Mouse (Mus musculus): ENCODE measurements at regions not wholly inside any gene's neighbourhood (a gene's known extent, or its start where the extent isn't known, plus 50 kb on each side); places are given as distances from the start of the nearest gene placed in this dataset.

DNA sequence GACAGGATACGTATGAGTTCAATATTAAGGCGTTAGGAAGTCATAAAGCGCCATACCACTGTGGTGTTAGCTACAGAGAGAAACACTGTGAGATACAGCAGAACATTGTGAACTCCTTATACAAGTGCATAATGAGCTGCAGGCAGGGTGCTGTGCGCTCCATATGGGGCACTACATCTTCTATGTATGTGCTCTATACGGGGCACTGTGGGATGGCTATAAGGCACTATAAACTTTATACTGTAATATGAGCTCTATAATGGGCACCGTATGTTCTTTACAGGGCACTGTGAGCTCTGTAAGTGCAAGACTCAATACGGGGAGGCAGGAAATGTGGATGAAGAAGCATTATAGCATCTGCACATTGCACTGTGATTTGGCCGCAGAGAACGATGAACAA lies 183.2 kb upstream of the Krr1 start:
- Histone ChIP-seq H3K9me3 (ENCODE audit: control insufficient read depth, low read length) (no peaks in the 10 kb centered on the region), H3K36me3 (ENCODE audit: control insufficient read depth) (no peaks in the 10 kb centered on the region), H3K4me3 (replicated peaks) (no peak overlapping the region), H3K27me3 (ENCODE audit: control insufficient read depth) (no peaks in the 10 kb centered on the region), H3K4me1 (ENCODE audit: control insufficient read depth) (no peaks in the 10 kb centered on the region)
- TF ChIP-seq TAL1 (IDR thresholded peaks at IDR 0.05; ENCODE audit: low read length) (no peak), GATA1 (IDR thresholded peaks at IDR 0.05; ENCODE audit: low read length) (no peak)

DNA sequence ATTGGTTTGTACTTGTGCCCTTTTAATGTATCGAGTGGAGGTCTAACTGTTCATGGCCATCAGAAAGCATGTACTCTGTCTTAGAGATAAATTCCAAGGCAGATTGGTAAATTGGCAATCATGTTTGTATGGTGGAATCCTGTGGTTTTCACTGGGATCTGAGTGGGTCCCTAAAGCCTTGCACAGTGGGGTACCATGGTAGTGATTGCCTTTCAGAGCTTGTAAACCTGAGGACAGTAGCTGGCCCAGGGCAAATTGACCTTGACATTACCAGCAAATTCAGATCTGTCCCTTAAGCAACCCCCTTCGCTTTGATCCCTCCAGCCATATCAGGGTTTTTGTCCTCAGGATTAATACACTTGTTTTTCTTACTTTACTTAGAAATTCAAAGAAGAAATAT lies 181.6 kb upstream of the Krr1 start:
- Histone ChIP-seq H3K4me1 (ENCODE audit: control insufficient read depth) (no peaks in the 10 kb centered on the region), H3K36me3 (ENCODE audit: control insufficient read depth) (no peaks in the 10 kb centered on the region), H3K4me3 (replicated peaks) (no peak overlapping the region), H3K9me3 (ENCODE audit: control insufficient read depth, low read length) (no peaks in the 10 kb centered on the region), H3K27me3 (ENCODE audit: control insufficient read depth) (no peaks in the 10 kb centered on the region)
- TF ChIP-seq GATA1 (IDR thresholded peaks at IDR 0.05; ENCODE audit: low read length) (no peak), TAL1 (IDR thresholded peaks at IDR 0.05; ENCODE audit: low read length) (no peak)

DNA sequence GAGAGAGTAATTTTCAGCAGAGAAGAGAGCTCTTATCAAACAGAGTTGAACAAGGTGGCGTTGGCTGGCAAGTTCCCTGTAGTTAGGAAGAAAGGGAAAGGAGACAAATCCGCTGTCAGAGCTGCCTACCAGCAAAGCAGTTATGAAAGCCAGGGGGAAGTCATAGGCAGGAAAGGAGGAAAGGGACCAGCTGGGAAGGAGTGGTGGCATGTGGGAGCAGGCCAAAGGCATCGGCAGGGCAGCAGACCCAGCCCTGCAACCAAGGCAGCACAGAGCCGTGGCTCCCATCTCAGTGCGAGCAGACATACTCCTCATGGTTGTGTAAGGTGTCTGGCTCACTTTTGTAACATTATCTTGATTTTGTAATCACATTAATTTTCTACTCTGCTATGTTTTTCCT lies 177.4 kb upstream of the Krr1 start:
- Histone ChIP-seq H3K4me3 (replicated peaks) (no peak overlapping the region), H3K27me3 (ENCODE audit: control insufficient read depth) (no peaks in the 10 kb centered on the region), H3K4me1 (ENCODE audit: control insufficient read depth) (no peaks in the 10 kb centered on the region), H3K9me3 (ENCODE audit: control insufficient read depth, low read length) (no peaks in the 10 kb centered on the region), H3K36me3 (ENCODE audit: control insufficient read depth) (no peaks in the 10 kb centered on the region)
- no peak for TF ChIP-seq GATA1 (IDR thresholded peaks at IDR 0.05; ENCODE audit: low read length)
- no peak for TF ChIP-seq TAL1 (IDR thresholded peaks at IDR 0.05; ENCODE audit: low read length)

DNA sequence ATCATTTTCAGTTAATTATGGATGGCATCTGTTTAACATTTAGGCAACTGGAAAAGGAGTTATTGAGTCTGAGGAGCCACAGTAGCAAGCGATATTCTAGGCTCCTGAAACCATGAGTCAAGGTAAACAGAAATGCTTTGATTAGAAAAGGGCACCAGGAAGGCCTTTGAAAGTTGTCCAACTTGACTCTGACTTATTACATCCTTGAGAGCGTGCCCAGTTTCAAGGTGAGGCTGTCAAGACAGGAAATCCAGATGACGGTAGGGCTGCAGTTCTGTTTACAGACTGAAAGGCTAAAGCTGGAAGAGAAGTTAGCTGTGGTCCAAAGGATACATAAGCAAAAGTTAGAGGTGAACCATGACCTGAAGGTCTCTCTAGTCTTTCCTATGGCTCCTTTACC lies 176.7 kb upstream of the Krr1 start:
- Histone ChIP-seq H3K9me3 (ENCODE audit: control insufficient read depth, low read length) (no peaks in the 10 kb centered on the region), H3K36me3 (ENCODE audit: control insufficient read depth) (no peaks in the 10 kb centered on the region), H3K4me3 (replicated peaks) (no peak overlapping the region), H3K4me1 (ENCODE audit: control insufficient read depth) (no peaks in the 10 kb centered on the region), H3K27me3 (ENCODE audit: control insufficient read depth) (no peaks in the 10 kb centered on the region)
- TF ChIP-seq GATA1 (IDR thresholded peaks at IDR 0.05; ENCODE audit: low read length) (no peak), TAL1 (IDR thresholded peaks at IDR 0.05; ENCODE audit: low read length) (no peak)

DNA sequence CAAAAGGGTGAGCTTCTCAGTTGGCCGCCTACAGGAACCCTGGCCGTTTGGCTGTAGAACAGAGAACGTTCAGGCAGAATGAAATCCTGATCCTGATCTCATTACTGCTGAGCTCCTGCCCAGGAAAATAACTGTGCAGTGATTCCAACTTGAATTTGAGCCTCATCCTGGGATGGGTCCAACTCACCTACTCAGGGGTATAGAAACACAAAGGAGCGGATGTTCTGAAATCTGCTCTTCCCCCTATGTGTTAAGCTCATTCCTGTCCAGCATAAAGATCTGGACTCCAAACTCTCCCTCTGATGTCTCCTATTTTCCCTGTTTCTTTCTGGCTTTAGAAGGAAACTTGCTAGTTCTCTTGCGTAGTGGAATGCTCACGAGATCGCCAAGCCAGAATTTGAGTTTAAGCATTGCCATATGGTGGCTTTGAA lies 173.6 kb upstream of the Krr1 start:
- H3K4me1 ChIP-seq (ENCODE audit: control insufficient read depth), result no peaks in the 10 kb centered on the region
- H3K4me3 ChIP-seq (replicated peaks), result no peak overlapping the region
- TF ChIP-seq GATA1 (IDR thresholded peaks at IDR 0.05; ENCODE audit: low read length), result no peak
- TF ChIP-seq TAL1 (IDR thresholded peaks at IDR 0.05; ENCODE audit: low read length), result no peak
- no peaks in the 10 kb centered on the region for H3K27me3 ChIP-seq (ENCODE audit: control insufficient read depth)
- H3K36me3 ChIP-seq (ENCODE audit: control insufficient read depth), result no peaks in the 10 kb centered on the region
- no peaks in the 10 kb centered on the region for H3K9me3 ChIP-seq (ENCODE audit: control insufficient read depth, low read length)

DNA sequence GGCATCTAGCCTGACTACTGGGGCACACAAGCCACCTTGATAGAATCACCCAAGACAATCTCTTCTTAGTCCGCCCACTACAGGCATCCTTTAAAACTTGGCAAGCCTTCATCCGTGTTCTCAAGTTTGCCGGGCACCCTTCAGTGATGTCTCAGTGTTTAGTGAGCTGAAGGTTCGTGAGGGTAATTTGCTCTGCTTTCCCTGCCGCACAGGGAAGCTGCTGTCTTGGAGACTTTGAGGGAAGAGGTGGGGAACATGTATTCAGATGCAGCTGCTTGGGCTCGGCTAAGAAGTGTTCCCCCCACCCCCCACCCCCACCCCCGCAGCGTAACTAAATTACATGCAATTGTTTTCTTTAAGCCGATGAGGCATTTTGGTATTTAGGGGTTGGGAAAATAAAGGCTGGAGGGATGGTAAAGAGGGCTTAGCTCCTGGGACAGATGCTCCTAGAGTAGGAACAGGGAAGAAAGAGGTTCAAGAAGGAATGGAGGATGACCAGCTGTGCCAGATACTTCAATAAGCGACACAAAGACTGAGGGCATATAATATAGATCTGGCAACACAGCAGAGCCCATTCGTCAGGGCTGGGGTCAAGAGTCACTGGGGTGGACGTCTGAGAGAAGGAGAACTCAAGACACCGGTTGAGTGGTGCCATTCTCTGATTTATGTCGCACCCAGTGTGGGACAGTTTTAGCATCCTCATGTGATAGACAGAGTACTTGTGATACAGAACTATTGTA lies 172.4 kb upstream of the Krr1 start:
- Histone ChIP-seq H3K4me3 (replicated peaks) (no peak overlapping the region), H3K27me3 (ENCODE audit: control insufficient read depth) (no peaks in the 10 kb centered on the region), H3K36me3 (ENCODE audit: control insufficient read depth) (no peaks in the 10 kb centered on the region), H3K4me1 (ENCODE audit: control insufficient read depth) (no peaks in the 10 kb centered on the region), H3K9me3 (ENCODE audit: control insufficient read depth, low read length) (no peaks in the 10 kb centered on the region)
- TF ChIP-seq TAL1 (IDR thresholded peaks at IDR 0.05; ENCODE audit: low read length) (no peak), GATA1 (IDR thresholded peaks at IDR 0.05; ENCODE audit: low read length) (no peak)

DNA sequence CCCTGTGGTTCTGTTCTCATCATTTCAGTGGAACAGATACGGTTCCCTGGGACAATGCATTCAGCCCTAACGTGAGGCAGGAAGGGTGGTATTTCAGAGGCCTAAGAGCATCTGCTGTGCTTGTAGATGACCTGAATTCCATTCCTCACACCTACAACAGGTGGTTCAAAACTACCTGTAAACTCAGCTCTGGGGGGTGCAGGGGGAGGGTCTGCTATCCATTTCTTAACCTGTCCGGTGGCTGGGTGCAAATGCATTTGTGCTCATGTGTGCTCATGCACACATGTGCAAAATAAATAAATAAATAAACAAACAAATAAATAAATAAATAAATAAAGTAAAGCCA lies 171.9 kb upstream of the Krr1 start:
- no peaks in the 10 kb centered on the region for H3K36me3 ChIP-seq (ENCODE audit: control insufficient read depth)
- H3K27me3 ChIP-seq (ENCODE audit: control insufficient read depth), result no peaks in the 10 kb centered on the region
- no peaks in the 10 kb centered on the region for H3K4me1 ChIP-seq (ENCODE audit: control insufficient read depth)
- TF ChIP-seq GATA1 (IDR thresholded peaks at IDR 0.05; ENCODE audit: low read length) (no peak), TAL1 (IDR thresholded peaks at IDR 0.05; ENCODE audit: low read length) (no peak)
- no peaks in the 10 kb centered on the region for H3K9me3 ChIP-seq (ENCODE audit: control insufficient read depth, low read length)
- no peak overlapping the region for H3K4me3 ChIP-seq (replicated peaks)

DNA sequence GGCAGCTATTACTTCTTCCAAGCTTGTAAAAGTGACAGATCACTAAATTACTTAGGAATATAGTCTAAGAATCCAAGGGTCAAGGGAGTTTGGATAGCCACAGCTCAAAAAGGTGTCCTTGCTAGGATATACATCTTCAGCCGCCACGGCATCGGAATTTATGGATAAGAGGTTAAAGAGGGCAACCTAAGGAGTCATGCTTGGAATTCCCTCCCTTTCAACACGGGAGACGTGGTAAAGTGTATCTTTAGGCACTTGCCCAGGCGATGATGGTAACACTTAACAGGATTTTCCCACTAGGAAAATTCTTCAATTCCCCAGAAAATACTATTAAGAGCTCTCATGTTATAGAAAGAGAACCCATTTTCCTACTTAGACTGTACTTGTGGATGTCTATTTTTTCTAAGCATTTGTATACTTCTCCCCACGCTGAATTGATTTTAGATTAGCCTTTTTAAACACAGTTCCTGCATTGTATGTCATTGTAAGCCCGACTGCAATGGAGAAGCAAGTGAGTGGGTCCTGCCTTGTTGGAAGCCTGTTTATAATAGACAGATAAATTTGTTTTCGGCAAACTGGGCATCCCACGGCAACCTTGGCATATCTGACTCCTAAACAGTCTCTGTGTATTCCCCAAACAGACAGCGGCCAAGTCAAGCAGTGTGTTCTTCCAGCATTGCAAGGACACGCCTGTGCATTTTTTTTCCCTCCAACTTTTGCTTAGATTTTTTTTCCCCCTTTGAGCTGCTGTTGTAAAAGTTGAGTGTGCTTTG lies 171.3 kb upstream of the Krr1 start:
- Histone ChIP-seq H3K4me3 (replicated peaks) (no peak overlapping the region), H3K27me3 (ENCODE audit: control insufficient read depth) (no peaks in the 10 kb centered on the region), H3K4me1 (ENCODE audit: control insufficient read depth) (no peaks in the 10 kb centered on the region), H3K9me3 (ENCODE audit: control insufficient read depth, low read length) (no peaks in the 10 kb centered on the region), H3K36me3 (ENCODE audit: control insufficient read depth) (no peaks in the 10 kb centered on the region)
- TF ChIP-seq TAL1 (IDR thresholded peaks at IDR 0.05; ENCODE audit: low read length), result no peak
- no peak for TF ChIP-seq GATA1 (IDR thresholded peaks at IDR 0.05; ENCODE audit: low read length)

DNA sequence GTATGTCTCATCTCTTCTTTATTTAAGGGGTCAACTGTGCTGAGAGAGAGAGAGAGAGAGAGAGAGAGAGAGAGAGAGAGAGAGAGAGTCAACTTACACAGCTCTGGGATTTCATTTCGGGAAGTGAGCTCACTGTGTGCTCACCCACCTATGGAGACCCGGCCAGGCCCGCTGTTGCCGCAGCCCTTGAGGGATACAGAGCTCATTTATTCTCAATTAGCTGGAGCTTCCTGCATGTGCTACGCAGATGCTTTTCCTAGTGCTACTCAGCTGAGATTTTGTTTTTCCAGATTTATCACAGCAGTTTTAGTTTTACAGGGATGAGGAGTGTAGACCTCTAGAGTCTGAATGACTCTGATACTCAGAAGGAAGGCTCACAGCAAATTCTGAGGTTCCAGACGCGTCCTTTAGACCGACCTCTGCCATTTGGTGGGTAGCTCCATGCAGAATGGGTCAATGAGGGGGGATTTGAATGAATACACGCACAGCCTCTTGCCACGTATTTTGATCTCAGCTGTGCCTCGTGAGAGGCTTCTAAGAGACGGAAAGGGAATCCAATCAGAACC lies 170.6 kb upstream of the Krr1 start:
- no peaks in the 10 kb centered on the region; the same call in 1 of the 2 replicates for H3K4me1 ChIP-seq (ENCODE audit: control insufficient read depth)
- no peaks in the 10 kb centered on the region for H3K36me3 ChIP-seq (ENCODE audit: control insufficient read depth)
- H3K27me3 ChIP-seq (ENCODE audit: control insufficient read depth), result no peaks in the 10 kb centered on the region
- TF ChIP-seq GATA1 (IDR thresholded peaks at IDR 0.05; ENCODE audit: low read length) (no peak), TAL1 (IDR thresholded peaks at IDR 0.05; ENCODE audit: low read length) (no peak)
- H3K9me3 ChIP-seq (ENCODE audit: control insufficient read depth, low read length), result no peaks in the 10 kb centered on the region
- H3K4me3 ChIP-seq (replicated peaks), result no peak overlapping the region
